Mouse (Mus musculus): ENCODE measurements around the gene Slc25a30. TPM values are rescaled to one million over a fixed set of nuclear protein-coding genes. Genes with fewer than 3 reads are reported as not detected.

The Slc25a30 gene
- polyA plus RNA-seq, 1 experiment from 2014 or later = 13.3 TPM

DNA sequence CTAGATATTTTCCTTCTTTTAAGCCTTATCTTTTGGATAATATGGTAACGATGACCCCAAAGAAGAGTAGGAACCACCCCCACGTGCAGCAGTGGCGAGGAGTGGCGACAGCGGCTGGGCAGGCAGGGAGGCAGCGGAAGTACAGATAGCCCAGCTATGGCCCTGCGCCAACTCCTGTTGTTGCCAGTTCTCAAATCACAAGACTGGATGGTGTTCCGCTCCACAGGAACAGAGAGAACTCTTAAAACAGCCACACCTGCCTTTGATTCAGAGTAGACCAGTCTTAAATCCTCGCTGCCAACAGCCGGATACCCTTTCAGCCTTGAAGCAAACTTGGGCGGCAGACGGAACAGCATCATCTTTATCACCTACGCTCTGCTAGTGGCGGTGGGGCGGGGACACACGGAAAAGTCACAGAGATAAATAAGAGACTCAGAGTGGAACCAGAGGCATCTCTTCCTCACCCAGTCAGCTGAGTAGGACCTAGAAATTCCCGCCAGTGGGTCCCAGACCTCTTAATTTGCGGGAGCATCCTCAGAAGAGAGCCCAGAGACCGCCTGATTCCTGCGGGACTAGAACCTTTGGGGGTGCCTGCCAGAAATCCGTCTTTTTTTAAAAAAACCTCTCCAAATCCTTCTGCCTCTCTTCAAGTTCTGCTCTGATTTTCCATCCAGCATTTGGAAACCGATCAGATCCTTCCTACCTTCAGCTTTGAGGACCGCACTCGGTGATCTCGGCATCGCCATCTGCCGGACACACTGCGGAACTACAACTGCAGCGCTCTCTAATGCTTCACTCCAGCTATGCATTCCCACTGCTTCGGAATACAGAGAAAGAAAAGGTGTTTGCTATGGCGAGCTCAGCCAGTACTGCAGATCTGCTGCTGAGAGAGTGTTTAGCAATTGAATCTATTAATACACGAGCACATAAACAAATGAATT lies 42.3 kb upstream of the Slc25a30 start:
- peak; percentile 62; the same call in 1 of the 2 replicates for ATAC-seq (ENCODE audit: low read depth)
- WGBS = 5% methylated on average over 32 of the region's 32 CpGs
- Histone ChIP-seq H3K9ac (replicated peaks; ENCODE audit: low read depth, low read length) (no peak overlapping the region), H3K4me2 (ENCODE audit: low read depth, low read length) (peak overlapping the region; percentile 70), H3K4me3 (ENCODE audit: low read depth, low read length) (peak overlapping the region; percentile 28), H3K9me3 (ENCODE audit: control insufficient read depth, low read length) (no peaks in the 10 kb centered on the region), H3K27ac (ENCODE audit: low read depth, low read length) (no peak overlapping the region), H3K4me1 (ENCODE audit: control insufficient read depth, insufficient read depth, low read length) (0 out of 2 replicates have a peak, but pooled peaks cover 4% of the 10 kb centered on the region), H3K27me3 (ENCODE audit: control insufficient read depth, insufficient read depth, low read length) (no peaks in the 10 kb centered on the region), H3K36me3 (ENCODE audit: control insufficient read depth, insufficient read depth, low read length) (no peaks in the 10 kb centered on the region)

DNA sequence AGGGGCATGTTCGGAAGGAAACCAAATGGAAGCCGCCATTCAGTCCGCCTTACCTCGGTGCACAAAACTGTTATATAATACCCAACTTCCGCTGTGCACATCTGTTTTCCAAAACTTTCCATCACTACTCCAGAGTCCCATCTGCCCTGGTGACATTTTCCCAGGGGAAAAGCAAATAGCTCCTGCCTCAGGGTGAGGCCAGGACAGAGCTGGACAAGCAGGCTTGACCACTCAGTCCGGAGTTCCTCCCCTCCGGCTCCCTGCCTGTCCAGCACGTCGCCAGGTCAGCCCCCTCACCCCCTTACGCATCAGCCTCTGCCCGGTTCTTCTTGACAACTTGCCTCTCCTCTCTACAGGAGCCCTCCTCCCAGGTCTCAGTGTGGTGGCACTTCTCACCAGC lies 41.4 kb upstream of the Slc25a30 start:
- peak overlapping the region; percentile 70; the same call in 1 of the 2 replicates for H3K4me2 ChIP-seq (ENCODE audit: low read depth, low read length)
- no peaks in the 10 kb centered on the region for H3K9me3 ChIP-seq (ENCODE audit: control insufficient read depth, low read length)
- H3K27ac ChIP-seq (ENCODE audit: low read depth, low read length) = no peak overlapping the region
- H3K4me1 ChIP-seq (ENCODE audit: control insufficient read depth, insufficient read depth, low read length) = 0 out of 2 replicates have a peak, but pooled peaks cover 4% of the 10 kb centered on the region
- WGBS = 50% methylated on average over 11 of the region's 11 CpGs
- H3K9ac ChIP-seq (replicated peaks; ENCODE audit: low read depth, low read length) = no peak overlapping the region
- no peaks in the 10 kb centered on the region for H3K36me3 ChIP-seq (ENCODE audit: control insufficient read depth, insufficient read depth, low read length)
- no peaks in the 10 kb centered on the region for H3K27me3 ChIP-seq (ENCODE audit: control insufficient read depth, insufficient read depth, low read length)
- no peak for ATAC-seq (ENCODE audit: low read depth)
- H3K4me3 ChIP-seq (ENCODE audit: low read depth, low read length) = no peak overlapping the region

- no peak overlapping the region for H3K4me3 ChIP-seq (ENCODE audit: low read depth, low read length)
- H3K4me1 ChIP-seq (ENCODE audit: control insufficient read depth, insufficient read depth, low read length) = 0 out of 2 replicates have a peak, but pooled peaks cover 4% of the 10 kb centered on the region
- no peaks in the 10 kb centered on the region for H3K36me3 ChIP-seq (ENCODE audit: control insufficient read depth, insufficient read depth, low read length)
- H3K4me2 ChIP-seq (ENCODE audit: low read depth, low read length) = no peak overlapping the region
- no peak for ATAC-seq (ENCODE audit: low read depth)
- no peaks in the 10 kb centered on the region for H3K27me3 ChIP-seq (ENCODE audit: control insufficient read depth, insufficient read depth, low read length)
- 69% methylated on average over 3 of the region's 3 CpGs for WGBS
- no peak overlapping the region for H3K9ac ChIP-seq (replicated peaks; ENCODE audit: low read depth, low read length)
- no peaks in the 10 kb centered on the region for H3K9me3 ChIP-seq (ENCODE audit: control insufficient read depth, low read length)
- H3K27ac ChIP-seq (ENCODE audit: low read depth, low read length) = no peak overlapping the region
Observed at GRCm38 (mm10) chr14:75826851-75827410, 40.1 kb upstream of the Slc25a30 start.

DNA sequence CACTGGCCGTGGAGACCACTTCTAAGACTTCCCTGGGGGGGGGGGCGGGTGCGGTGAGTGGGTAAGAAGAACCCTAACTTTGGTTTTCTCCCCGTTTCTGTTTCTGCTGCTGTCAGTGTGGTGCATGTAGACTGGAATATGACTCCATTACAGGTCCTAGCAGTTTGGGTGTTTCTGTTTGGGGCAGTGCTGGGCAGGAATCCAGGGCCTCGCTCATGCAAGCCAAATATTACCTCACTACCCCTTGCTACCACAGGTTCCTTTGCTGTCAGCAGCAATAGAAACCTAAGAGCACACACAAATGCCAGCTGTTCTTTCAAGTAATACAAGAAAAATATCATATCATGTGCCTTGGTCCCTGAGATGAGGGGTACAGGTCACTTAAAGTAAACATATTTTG lies 33.2 kb upstream of the Slc25a30 start:
- Histone ChIP-seq H3K9ac (replicated peaks; ENCODE audit: low read depth, low read length) (no peak overlapping the region), H3K27ac (ENCODE audit: low read depth, low read length) (no peak overlapping the region), H3K9me3 (ENCODE audit: control insufficient read depth, low read length) (no peaks in the 10 kb centered on the region), H3K36me3 (ENCODE audit: control insufficient read depth, insufficient read depth, low read length) (no peaks in the 10 kb centered on the region), H3K27me3 (ENCODE audit: control insufficient read depth, insufficient read depth, low read length) (no peaks in the 10 kb centered on the region), H3K4me2 (ENCODE audit: low read depth, low read length) (no peak overlapping the region), H3K4me3 (ENCODE audit: low read depth, low read length) (no peak overlapping the region), H3K4me1 (ENCODE audit: control insufficient read depth, insufficient read depth, low read length) (no peaks in the 10 kb centered on the region)
- no peak for ATAC-seq (ENCODE audit: low read depth)
- 89% methylated on average over 5 of the region's 5 CpGs for WGBS

DNA sequence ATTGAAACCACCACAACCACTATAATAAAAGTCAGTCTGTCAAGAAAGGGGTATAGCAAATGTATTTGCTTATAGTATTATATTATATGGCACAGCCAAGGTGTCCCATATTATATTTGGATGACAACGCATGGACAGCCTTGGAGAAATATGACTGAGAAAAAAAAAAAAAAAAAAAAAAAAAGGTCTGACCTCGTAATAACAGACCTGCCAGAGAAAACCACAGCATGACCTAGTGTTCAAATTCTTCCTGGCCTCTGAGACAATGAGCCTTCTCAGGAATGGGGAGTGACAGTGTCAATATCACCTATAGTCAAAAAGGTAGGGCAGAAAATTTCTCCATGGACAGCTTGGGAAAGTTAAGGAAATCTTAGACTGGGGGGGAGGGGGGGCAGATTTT lies 32.5 kb upstream of the Slc25a30 start:
- ATAC-seq (ENCODE audit: low read depth) = no peak
- H3K36me3 ChIP-seq (ENCODE audit: control insufficient read depth, insufficient read depth, low read length) = no peaks in the 10 kb centered on the region
- H3K27me3 ChIP-seq (ENCODE audit: control insufficient read depth, insufficient read depth, low read length) = no peaks in the 10 kb centered on the region
- no peak overlapping the region for H3K9ac ChIP-seq (replicated peaks; ENCODE audit: low read depth, low read length)
- no peaks in the 10 kb centered on the region for H3K4me1 ChIP-seq (ENCODE audit: control insufficient read depth, insufficient read depth, low read length)
- no peak overlapping the region for H3K27ac ChIP-seq (ENCODE audit: low read depth, low read length)
- no peak overlapping the region for H3K4me2 ChIP-seq (ENCODE audit: low read depth, low read length)
- H3K9me3 ChIP-seq (ENCODE audit: control insufficient read depth, low read length) = no peaks in the 10 kb centered on the region
- WGBS = 91% methylated on average over 2 of the region's 2 CpGs
- no peak overlapping the region for H3K4me3 ChIP-seq (ENCODE audit: low read depth, low read length)

DNA sequence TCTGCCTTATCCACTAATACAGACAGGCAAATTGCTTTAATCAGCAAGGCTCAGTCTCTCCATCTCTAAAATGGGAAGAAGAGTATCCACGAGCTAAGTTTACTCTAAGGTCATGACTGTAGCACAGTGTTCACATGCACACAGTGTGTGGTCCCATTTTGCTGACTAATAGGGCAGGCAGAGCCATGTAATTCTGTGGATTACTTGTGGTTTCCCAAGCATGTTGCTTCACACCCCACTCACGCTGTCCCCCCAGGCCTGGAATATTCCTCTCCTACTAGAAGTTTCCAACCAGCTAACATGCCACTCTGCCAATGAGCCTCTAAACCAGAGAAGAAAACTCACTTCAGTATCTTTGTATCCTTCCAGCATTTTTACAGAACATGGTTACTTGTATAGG lies 31.7 kb upstream of the Slc25a30 start:
- Histone ChIP-seq H3K27ac (ENCODE audit: low read depth, low read length) (no peak overlapping the region), H3K9me3 (ENCODE audit: control insufficient read depth, low read length) (no peaks in the 10 kb centered on the region), H3K9ac (replicated peaks; ENCODE audit: low read depth, low read length) (no peak overlapping the region), H3K4me3 (ENCODE audit: low read depth, low read length) (no peak overlapping the region), H3K4me2 (ENCODE audit: low read depth, low read length) (no peak overlapping the region), H3K36me3 (ENCODE audit: control insufficient read depth, insufficient read depth, low read length) (no peaks in the 10 kb centered on the region), H3K27me3 (ENCODE audit: control insufficient read depth, insufficient read depth, low read length) (no peaks in the 10 kb centered on the region), H3K4me1 (ENCODE audit: control insufficient read depth, insufficient read depth, low read length) (no peaks in the 10 kb centered on the region)
- WGBS = 95% methylated on average over 2 of the region's 2 CpGs
- ATAC-seq (ENCODE audit: low read depth) = no peak

DNA sequence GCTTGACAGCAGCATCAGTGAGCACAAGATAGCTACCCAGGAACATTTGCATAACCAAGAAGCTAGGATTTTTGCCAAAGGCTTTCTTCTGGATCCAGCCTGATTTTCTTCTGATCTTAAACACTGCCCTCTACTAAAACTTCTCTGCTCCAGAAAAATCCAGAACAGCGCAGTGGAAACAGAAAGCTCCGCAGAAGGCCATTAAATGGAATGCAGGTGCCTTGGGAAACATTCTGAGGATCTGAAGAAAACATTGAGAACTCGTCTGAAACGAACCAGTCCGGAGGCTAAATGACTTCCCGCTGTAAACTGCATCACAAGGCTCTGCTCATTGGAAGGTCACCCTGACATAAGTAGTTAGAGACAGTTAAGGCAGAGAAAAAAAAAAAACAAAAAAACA lies 23.1 kb upstream of the Slc25a30 start:
- no peaks in the 10 kb centered on the region for H3K36me3 ChIP-seq (ENCODE audit: control insufficient read depth, insufficient read depth, low read length)
- H3K9me3 ChIP-seq (ENCODE audit: control insufficient read depth, low read length) = no peaks in the 10 kb centered on the region

GRCm38 (mm10) chr14:75807800-75808199 lies 21.0 kb upstream of the Slc25a30 start:
- H3K4me2 ChIP-seq (ENCODE audit: low read depth, low read length) = no peak overlapping the region
- no peak for ATAC-seq (ENCODE audit: low read depth)
- no peak overlapping the region for H3K9ac ChIP-seq (replicated peaks; ENCODE audit: low read depth, low read length)
- H3K27ac ChIP-seq (ENCODE audit: low read depth, low read length) = no peak overlapping the region
- WGBS = 78% methylated on average over 8 of the region's 8 CpGs
- H3K36me3 ChIP-seq (ENCODE audit: control insufficient read depth, insufficient read depth, low read length) = no peaks in the 10 kb centered on the region
- no peaks in the 10 kb centered on the region for H3K27me3 ChIP-seq (ENCODE audit: control insufficient read depth, insufficient read depth, low read length)
- no peaks in the 10 kb centered on the region for H3K4me1 ChIP-seq (ENCODE audit: control insufficient read depth, insufficient read depth, low read length)
- H3K4me3 ChIP-seq (ENCODE audit: low read depth, low read length) = no peak overlapping the region
- no peaks in the 10 kb centered on the region for H3K9me3 ChIP-seq (ENCODE audit: control insufficient read depth, low read length)

More for the DNA sequence above, 23.1 kb upstream of the Slc25a30 start:
- Histone ChIP-seq H3K9ac (replicated peaks; ENCODE audit: low read depth, low read length) (no peak overlapping the region), H3K4me1 (ENCODE audit: control insufficient read depth, insufficient read depth, low read length) (no peaks in the 10 kb centered on the region), H3K27ac (ENCODE audit: low read depth, low read length) (no peak overlapping the region), H3K4me3 (ENCODE audit: low read depth, low read length) (no peak overlapping the region), H3K4me2 (ENCODE audit: low read depth, low read length) (no peak overlapping the region), H3K27me3 (ENCODE audit: control insufficient read depth, insufficient read depth, low read length) (no peaks in the 10 kb centered on the region)
- no peak for ATAC-seq (ENCODE audit: low read depth)
- WGBS = 67% methylated on average over 6 of the region's 6 CpGs

DNA sequence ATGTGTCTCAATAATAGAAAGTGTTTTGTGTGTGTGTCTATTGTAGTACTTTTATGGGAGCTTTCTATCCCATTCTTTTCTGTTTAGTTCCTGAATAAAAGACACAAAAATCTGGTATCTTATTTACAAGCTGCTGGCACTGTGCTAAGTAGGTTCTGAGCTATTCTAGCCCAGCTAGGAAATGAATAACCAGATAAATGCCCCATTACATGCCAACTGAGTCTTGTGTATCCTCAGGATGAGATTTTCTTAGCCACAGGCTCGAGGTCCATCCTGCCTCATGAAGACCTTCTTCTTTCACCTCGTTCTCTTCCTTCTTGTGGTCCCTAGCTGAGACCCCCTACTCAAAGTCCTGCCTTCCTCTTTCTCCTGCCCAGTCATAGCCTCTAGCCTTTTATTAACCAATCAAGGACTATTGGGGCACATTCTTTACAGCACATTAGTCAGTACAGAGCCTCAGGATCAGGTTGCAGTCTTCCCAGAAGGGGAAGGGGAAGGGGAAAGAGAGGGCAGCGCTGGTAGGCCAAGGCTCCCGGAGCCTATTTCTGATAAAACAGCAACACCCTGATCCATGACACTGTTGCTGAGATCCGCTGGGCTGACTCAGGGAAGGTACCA lies 11.0 kb upstream of the Slc25a30 start:
- H3K9ac ChIP-seq (replicated peaks; ENCODE audit: low read depth, low read length) = no peak overlapping the region
- no peaks in the 10 kb centered on the region for H3K36me3 ChIP-seq (ENCODE audit: control insufficient read depth, insufficient read depth, low read length)
- no peaks in the 10 kb centered on the region for H3K4me1 ChIP-seq (ENCODE audit: control insufficient read depth, insufficient read depth, low read length)
- no peak overlapping the region for H3K4me3 ChIP-seq (ENCODE audit: low read depth, low read length)
- H3K27ac ChIP-seq (ENCODE audit: low read depth, low read length) = no peak overlapping the region
- no peak overlapping the region for H3K4me2 ChIP-seq (ENCODE audit: low read depth, low read length)
- 37% methylated on average over 5 of the region's 5 CpGs for WGBS
- H3K9me3 ChIP-seq (ENCODE audit: control insufficient read depth, low read length) = no peaks in the 10 kb centered on the region
- no peak for ATAC-seq (ENCODE audit: low read depth)
- H3K27me3 ChIP-seq (ENCODE audit: control insufficient read depth, insufficient read depth, low read length) = no peaks in the 10 kb centered on the region

Measured in neural tube, embryonic 14.5 days (tissue).